Mouse (Mus musculus): ENCODE results near the gene Tekt3. TPM values are rescaled to one million over a fixed set of nuclear protein-coding genes. Genes with fewer than 3 reads are reported as not detected.

The Tekt3 gene
- polyA plus RNA-seq, 1 experiment from 2014 or later, result 0.16 TPM

DNA sequence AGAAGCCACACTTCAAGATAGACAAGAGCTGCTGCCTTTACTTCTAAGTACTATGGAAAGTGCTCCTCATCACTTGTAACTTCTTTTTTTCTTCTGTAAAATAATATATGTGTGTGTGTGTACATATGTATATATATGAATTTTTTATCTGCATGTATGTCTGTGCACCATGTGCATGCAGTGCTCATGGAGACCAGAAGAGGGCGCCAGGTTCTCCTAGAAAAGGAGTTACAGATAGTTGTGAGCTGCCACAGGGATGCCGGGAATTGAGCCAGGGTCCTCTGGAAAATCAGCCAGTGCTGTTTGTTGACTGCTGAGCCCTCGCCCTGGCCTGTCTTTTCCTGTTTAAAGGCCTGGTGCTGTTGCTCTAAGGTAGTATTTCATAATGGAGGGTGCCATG lies 23.1 kb downstream of the Tekt3 start:
- no peak overlapping the region for H3K9ac ChIP-seq
- H3K27ac ChIP-seq, result no peak overlapping the region
- H3K27me3 ChIP-seq, result no peaks in the 10 kb centered on the region
- H3K4me2 ChIP-seq, result no peak overlapping the region
- no peak overlapping the region for H3K4me3 ChIP-seq
- 71% methylated on average over 3 of the region's 3 CpGs for WGBS
- peaks cover 5% of the 10 kb centered on the region; the same call in 1 of the 2 replicates for H3K9me3 ChIP-seq
- no peaks in the 10 kb centered on the region for H3K36me3 ChIP-seq
- ATAC-seq (ENCODE audit: borderline replicate concordance, extremely low read depth, low FRiP score, low TSS enrichment), result no peak
- no peaks in the 10 kb centered on the region for H3K4me1 ChIP-seq

DNA sequence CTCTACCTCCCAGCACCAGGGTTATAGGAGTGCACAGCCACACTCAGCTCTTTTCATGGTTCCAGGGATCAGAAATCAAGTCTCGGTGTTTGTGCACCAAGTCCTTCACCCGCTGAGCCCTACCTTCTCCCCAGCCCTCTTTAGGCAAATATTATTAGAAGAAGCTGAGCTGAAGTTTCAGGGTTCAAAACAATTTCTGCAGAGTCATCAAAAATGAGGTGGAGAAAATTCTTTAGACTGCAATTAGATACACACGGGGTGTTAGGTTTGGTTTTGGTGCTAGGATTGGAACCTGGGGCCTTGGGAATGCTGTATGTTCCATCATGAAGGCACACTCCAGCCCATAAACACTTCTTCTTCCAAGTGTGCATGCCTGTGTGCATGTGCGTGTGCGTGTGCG lies 27.2 kb downstream of the Tekt3 start:
- Histone ChIP-seq H3K27me3 (no peaks in the 10 kb centered on the region), H3K4me2 (no peak overlapping the region), H3K36me3 (no peaks in the 10 kb centered on the region), H3K9ac (no peak overlapping the region), H3K4me3 (no peak overlapping the region), H3K4me1 (peaks cover 18% of the 10 kb centered on the region), H3K27ac (no peak overlapping the region), H3K9me3 (peaks cover 5% of the 10 kb centered on the region; the same call in 1 of the 2 replicates)
- 83% methylated on average over 6 of the region's 6 CpGs for WGBS
- no peak for ATAC-seq (ENCODE audit: borderline replicate concordance, extremely low read depth, low FRiP score, low TSS enrichment)

DNA sequence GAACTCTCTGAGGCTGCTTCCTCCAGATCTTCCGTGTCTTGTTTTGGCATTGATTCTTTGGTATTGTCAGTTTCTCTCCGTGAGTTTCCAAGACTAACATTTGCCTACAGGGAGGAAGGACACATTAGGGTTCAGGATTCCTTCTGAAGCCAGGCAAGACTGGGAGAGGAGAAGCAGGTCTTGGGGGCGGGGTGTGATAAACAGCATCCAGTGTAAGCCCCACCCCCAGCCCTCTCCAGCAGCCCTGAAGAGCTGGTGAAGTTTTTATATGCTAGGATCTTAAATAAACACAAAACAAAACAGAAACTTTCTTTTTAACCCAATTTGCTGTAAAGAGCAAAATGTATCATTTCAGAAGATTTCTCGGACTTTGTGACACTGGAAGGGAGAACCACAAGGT lies 28.8 kb downstream of the Tekt3 start:
- H3K4me3 ChIP-seq, result no peak overlapping the region
- H3K27me3 ChIP-seq, result no peaks in the 10 kb centered on the region
- H3K9ac ChIP-seq, result no peak overlapping the region
- 19% methylated on average over 4 of the region's 4 CpGs for WGBS
- no peaks in the 10 kb centered on the region for H3K9me3 ChIP-seq
- ATAC-seq (ENCODE audit: borderline replicate concordance, extremely low read depth, low FRiP score, low TSS enrichment), result no peak; the same call in 1 of the 2 replicates
- peak overlapping the region; percentile 31 for H3K27ac ChIP-seq
- H3K4me1 ChIP-seq, result peaks cover 21% of the 10 kb centered on the region
- H3K36me3 ChIP-seq, result no peaks in the 10 kb centered on the region
- H3K4me2 ChIP-seq, result no peak overlapping the region

DNA sequence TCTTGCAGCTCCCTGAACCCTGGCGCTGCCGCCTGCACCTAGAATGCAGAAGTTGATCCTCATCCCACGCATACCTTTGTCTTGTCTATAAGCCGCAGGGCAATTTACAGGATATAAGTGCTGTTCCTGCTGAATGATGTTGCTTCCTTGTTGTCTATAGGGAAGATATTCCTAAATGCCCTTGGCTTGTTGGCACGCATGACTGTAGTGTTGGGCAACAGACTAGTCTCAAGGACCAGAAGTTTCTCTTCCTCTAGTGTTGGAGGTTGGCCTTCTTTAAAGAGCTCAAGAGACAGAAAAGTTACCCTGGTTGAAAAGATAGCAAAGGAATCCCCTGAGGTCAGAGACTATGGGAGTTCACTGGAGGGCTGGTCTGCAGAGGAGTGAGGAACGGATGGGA lies 29.5 kb downstream of the Tekt3 start:
- Histone ChIP-seq H3K27ac (no peak overlapping the region), H3K36me3 (no peaks in the 10 kb centered on the region), H3K27me3 (no peaks in the 10 kb centered on the region), H3K9me3 (no peaks in the 10 kb centered on the region), H3K9ac (no peak overlapping the region), H3K4me2 (no peak overlapping the region), H3K4me3 (no peak overlapping the region), H3K4me1 (peaks cover 21% of the 10 kb centered on the region)
- no peak for ATAC-seq (ENCODE audit: borderline replicate concordance, extremely low read depth, low FRiP score, low TSS enrichment)
- 86% methylated on average over 6 of the region's 6 CpGs for WGBS

DNA sequence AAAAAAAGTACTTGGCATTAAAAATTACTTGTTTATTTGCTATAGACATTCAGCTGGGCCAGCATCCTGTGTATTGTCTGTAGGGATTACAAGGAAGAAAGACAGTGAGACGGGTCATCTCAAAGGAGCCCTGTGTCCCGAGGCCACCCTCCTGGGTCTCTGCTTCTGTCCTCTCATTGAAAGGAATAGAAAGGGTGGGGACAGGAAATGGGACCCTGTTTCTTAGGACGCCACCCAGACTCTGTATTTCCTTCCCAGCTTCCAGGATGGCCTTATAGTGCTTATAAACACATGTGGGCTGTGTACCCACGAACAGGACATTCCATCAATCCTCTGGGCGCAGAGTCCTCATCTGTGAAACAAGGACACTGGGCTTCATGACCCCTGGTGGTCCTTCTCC lies 30.8 kb downstream of the Tekt3 start:
- WGBS, result 57% methylated on average over 5 of the region's 5 CpGs

DNA sequence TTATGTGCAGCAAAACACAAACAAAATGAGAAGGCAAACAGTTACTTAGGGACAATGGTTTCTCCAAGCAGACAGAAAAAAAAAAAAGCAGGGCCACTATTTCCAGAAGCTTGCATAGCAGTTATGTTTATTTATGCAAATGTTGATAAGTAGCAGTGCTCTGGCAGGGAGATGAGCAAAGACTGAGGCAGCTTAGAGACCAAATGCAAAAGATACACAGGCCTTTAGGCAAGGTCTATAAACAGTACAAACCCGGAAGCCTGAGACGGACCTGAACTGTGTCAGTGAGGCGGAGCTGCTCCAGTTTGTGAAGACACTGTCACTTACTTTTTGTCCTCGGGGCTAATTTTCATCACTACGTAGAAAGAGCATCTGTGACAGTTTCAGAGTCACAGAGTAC lies 32.1 kb downstream of the Tekt3 start:
- H3K27ac ChIP-seq, result peak overlapping the region; percentile 48
- H3K9ac ChIP-seq, result no peak overlapping the region
- no peak for ATAC-seq (ENCODE audit: borderline replicate concordance, extremely low read depth, low FRiP score, low TSS enrichment)
- no peaks in the 10 kb centered on the region for H3K9me3 ChIP-seq
- no peaks in the 10 kb centered on the region for H3K36me3 ChIP-seq
- no peak overlapping the region for H3K4me2 ChIP-seq
- H3K4me1 ChIP-seq, result peaks cover 21% of the 10 kb centered on the region
- 52% methylated on average over 5 of the region's 5 CpGs for WGBS
- no peaks in the 10 kb centered on the region for H3K27me3 ChIP-seq
- no peak overlapping the region for H3K4me3 ChIP-seq

More for the DNA sequence above, 30.8 kb downstream of the Tekt3 start:
- Histone ChIP-seq H3K9ac (no peak overlapping the region), H3K4me3 (no peak overlapping the region), H3K36me3 (no peaks in the 10 kb centered on the region), H3K9me3 (no peaks in the 10 kb centered on the region), H3K27me3 (no peaks in the 10 kb centered on the region), H3K4me2 (no peak overlapping the region), H3K4me1 (peaks cover 21% of the 10 kb centered on the region), H3K27ac (no peak overlapping the region)
- no peak for ATAC-seq (ENCODE audit: borderline replicate concordance, extremely low read depth, low FRiP score, low TSS enrichment)

DNA sequence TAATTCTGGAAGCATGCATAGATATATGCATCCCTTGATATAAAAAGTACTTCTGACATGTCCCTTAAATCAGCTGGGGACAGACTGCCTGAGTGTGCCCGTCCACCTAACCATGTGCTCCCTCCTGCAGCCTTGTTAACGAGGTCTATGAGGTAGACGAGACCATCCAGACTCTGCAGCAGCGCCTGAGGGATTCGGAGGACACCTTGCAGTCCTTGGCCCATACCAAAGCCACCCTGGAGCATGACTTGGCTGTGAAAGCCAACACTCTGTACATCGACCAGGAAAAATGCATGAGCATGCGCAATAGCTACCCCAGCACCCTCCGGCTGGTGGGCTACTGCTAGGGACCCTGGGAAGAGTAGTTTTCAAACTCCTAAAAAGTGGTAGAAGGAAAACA lies 33.0 kb downstream of the Tekt3 start:
- H3K36me3 ChIP-seq, result no peaks in the 10 kb centered on the region
- WGBS, result 87% methylated on average over 8 of the region's 8 CpGs
- peaks cover 21% of the 10 kb centered on the region for H3K4me1 ChIP-seq
- H3K27ac ChIP-seq, result no peak overlapping the region
- no peak overlapping the region for H3K9ac ChIP-seq
- no peaks in the 10 kb centered on the region for H3K9me3 ChIP-seq
- H3K27me3 ChIP-seq, result no peaks in the 10 kb centered on the region
- no peak overlapping the region for H3K4me3 ChIP-seq
- no peak overlapping the region for H3K4me2 ChIP-seq
- no peak for ATAC-seq (ENCODE audit: borderline replicate concordance, extremely low read depth, low FRiP score, low TSS enrichment)

DNA sequence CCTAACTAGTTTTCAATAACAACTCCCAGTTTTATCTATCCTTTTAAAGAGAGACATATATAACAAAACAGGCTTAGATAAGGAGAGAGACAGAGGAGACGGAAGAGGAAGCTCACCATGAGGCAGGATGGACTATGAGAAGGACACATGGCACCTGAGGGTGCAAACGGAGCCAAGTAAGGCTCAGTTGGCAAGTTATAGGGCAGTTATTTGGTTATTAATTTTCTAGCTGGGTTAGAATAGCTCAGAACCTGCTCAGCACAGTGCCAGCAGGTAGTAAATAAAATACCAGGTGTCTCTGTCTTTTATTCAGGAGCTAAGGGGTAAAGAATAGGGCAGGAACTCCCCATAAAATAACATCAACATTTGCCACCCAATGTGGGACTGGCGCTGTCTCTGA lies 36.6 kb downstream of the Tekt3 start:
- no peaks in the 10 kb centered on the region for H3K9me3 ChIP-seq
- H3K4me3 ChIP-seq, result no peak overlapping the region
- WGBS, result 77% methylated on average over 3 of the region's 3 CpGs
- no peak overlapping the region for H3K4me2 ChIP-seq
- H3K27me3 ChIP-seq, result no peaks in the 10 kb centered on the region
- peaks cover 9% of the 10 kb centered on the region for H3K4me1 ChIP-seq
- no peaks in the 10 kb centered on the region for H3K36me3 ChIP-seq
- no peak for ATAC-seq (ENCODE audit: borderline replicate concordance, extremely low read depth, low FRiP score, low TSS enrichment)
- no peak overlapping the region for H3K9ac ChIP-seq
- H3K27ac ChIP-seq, result no peak overlapping the region

DNA sequence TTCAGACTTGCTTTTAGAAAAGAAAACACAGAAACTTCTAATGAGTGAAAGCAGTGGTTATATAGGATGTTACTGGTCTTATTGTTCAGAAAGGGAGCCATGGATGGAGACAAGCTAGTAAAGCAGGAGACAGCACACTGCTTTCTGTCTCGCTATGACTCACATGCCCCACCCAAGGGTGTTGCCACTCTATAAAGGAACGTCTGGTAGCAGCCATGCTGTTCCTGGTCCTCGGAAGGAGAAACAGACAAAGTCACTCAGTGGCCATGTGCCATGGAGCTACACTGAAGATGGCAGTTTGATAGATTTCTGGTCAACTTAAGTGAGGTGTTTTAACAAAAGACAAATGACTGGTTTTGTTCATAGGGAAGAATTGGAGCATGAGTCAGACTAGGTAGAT lies 37.9 kb downstream of the Tekt3 start:
- no peak overlapping the region for H3K4me2 ChIP-seq
- H3K27me3 ChIP-seq, result no peaks in the 10 kb centered on the region
- H3K4me3 ChIP-seq, result no peak overlapping the region
- H3K36me3 ChIP-seq, result no peaks in the 10 kb centered on the region
- no peak for ATAC-seq (ENCODE audit: borderline replicate concordance, extremely low read depth, low FRiP score, low TSS enrichment)
- no peak overlapping the region for H3K27ac ChIP-seq
- H3K4me1 ChIP-seq, result no peaks in the 10 kb centered on the region
- H3K9ac ChIP-seq, result no peak overlapping the region
- H3K9me3 ChIP-seq, result no peaks in the 10 kb centered on the region
- WGBS, result 67% methylated on average over 3 of the region's 3 CpGs

DNA sequence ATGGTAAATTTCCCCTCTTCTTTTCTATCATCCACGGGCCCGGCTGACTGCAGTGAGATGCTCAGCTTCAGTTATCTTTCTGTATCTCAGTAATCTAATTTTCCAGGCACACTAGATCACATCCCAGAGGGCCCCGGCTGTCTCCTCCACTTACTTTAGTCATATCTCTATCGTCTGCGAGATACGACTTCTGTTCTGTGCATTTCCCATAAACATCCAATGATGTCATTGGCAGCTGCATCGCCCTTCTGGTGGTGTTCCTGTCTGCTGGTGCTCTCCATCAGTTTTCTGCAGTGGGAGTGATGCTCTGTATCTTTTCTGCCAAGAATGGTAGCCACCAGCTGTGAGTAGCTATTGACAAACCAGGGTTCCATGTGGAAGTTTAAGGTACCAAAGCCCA lies 41.8 kb downstream of the Tekt3 start:
- ATAC-seq (ENCODE audit: borderline replicate concordance, extremely low read depth, low FRiP score, low TSS enrichment), result no peak
- WGBS, result 74% methylated on average over 7 of the region's 7 CpGs
- H3K9ac ChIP-seq, result no peak overlapping the region

DNA sequence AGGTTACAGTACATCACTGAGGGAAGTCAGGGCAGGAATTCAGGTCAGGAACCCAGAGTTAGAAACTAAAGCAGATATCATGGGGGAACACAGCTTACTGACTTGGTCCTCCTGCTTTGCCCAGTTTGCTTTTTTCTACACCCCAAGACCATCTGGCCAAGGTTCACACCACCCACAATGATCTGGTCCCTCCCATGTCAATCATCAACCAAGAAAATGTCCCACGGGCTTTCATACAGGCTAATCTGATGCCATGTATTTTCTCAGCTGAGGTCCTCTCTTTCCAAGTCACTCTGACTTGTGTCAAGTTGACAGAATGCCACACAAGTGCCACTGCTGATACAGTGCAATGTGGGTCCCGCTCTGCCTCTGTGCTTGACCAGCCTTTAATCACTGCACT lies 42.6 kb downstream of the Tekt3 start:
- 74% methylated on average over 2 of the region's 2 CpGs for WGBS
- Histone ChIP-seq H3K4me1 (peaks cover 5% of the 10 kb centered on the region; the same call in 1 of the 2 replicates), H3K27me3 (no peaks in the 10 kb centered on the region)

More for the DNA sequence above, 41.8 kb downstream of the Tekt3 start:
- H3K4me2 ChIP-seq, result no peak overlapping the region
- H3K9me3 ChIP-seq, result no peaks in the 10 kb centered on the region
- H3K27me3 ChIP-seq, result no peaks in the 10 kb centered on the region
- H3K4me1 ChIP-seq, result peaks cover 5% of the 10 kb centered on the region; the same call in 1 of the 2 replicates
- H3K36me3 ChIP-seq, result no peaks in the 10 kb centered on the region
- H3K4me3 ChIP-seq, result no peak overlapping the region
- no peak overlapping the region for H3K27ac ChIP-seq

DNA sequence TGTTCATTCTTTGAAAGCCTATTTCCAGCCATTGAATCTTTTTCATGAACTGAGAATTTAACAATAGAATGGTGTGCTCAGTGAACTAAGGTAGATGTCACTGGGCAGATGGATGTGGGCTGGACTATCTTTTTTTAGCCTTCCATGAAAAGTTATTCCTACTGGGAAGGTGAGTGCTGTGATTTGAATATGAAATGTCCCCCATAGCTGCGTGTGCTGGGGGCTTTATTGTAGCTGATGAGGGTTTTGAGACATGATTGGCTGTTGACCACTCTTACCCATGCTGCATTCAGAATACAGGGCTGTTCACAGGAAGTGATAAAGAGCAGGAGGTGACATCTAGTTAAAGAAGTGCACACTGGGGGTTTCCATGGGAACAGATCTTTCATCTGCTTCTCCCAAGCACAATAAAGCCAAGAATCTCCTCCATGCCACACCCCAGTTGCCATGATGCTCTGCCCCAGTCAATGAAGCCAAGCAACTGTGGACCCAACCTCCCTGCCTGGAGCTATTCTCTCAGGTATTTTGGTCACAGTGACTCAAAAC lies 47.8 kb downstream of the Tekt3 start:
- Histone ChIP-seq H3K36me3 (no peaks in the 10 kb centered on the region), H3K4me1 (peaks cover 11% of the 10 kb centered on the region), H3K4me2 (no peak overlapping the region), H3K9ac (no peak overlapping the region), H3K27me3 (no peaks in the 10 kb centered on the region), H3K4me3 (no peak overlapping the region), H3K27ac (no peak overlapping the region), H3K9me3 (no peaks in the 10 kb centered on the region)
- ATAC-seq (ENCODE audit: borderline replicate concordance, extremely low read depth, low FRiP score, low TSS enrichment), result no peak
- 75% methylated on average over 1 of the region's 1 CpGs for WGBS

More for the DNA sequence above, 42.6 kb downstream of the Tekt3 start:
- Histone ChIP-seq H3K36me3 (no peaks in the 10 kb centered on the region), H3K27ac (no peak overlapping the region), H3K4me3 (no peak overlapping the region), H3K9ac (no peak overlapping the region), H3K9me3 (no peaks in the 10 kb centered on the region), H3K4me2 (no peak overlapping the region)
- ATAC-seq (ENCODE audit: borderline replicate concordance, extremely low read depth, low FRiP score, low TSS enrichment), result no peak

DNA sequence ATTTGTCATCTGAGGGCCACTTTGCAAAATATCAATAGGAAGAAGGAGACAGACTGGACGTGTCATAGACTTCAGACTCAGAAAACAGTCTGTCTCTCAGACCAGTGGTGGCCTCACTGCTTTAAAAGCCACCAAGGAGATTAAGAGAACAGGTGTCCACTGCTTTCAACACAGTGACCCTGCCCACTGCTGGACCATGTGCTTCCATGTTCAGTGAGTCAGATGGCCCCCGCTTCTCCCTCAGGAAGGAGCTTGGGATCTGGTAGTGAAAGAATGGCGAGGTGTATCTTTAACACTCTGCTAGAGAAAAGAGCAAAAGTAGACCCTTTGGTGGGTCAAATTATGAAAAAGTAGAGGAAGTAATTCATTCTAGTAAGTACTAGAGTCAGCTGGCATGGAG lies 48.9 kb downstream of the Tekt3 start:
- WGBS, result 84% methylated on average over 3 of the region's 3 CpGs
- Histone ChIP-seq H3K9me3 (no peaks in the 10 kb centered on the region), H3K36me3 (no peaks in the 10 kb centered on the region), H3K4me1 (peaks cover 16% of the 10 kb centered on the region), H3K4me3 (no peak overlapping the region), H3K27me3 (no peaks in the 10 kb centered on the region), H3K27ac (no peak overlapping the region), H3K4me2 (no peak overlapping the region), H3K9ac (no peak overlapping the region)
- no peak for ATAC-seq (ENCODE audit: borderline replicate concordance, extremely low read depth, low FRiP score, low TSS enrichment)
